Mouse (Mus musculus): Measurements from ENCODE around the gene Pnpla3. TPM values are rescaled to one million over a fixed set of nuclear protein-coding genes. Genes with fewer than 3 reads are reported as not detected.

Pnpla3 gene
- total RNA-seq, 2 experiments from 2014 or later, result 2.6 to 8.8 TPM

GRCm38 (mm10) chr15:84217969-84218782, 50.5 kb downstream of the Pnpla3 start:
- no peak for DNase-seq

DNA sequence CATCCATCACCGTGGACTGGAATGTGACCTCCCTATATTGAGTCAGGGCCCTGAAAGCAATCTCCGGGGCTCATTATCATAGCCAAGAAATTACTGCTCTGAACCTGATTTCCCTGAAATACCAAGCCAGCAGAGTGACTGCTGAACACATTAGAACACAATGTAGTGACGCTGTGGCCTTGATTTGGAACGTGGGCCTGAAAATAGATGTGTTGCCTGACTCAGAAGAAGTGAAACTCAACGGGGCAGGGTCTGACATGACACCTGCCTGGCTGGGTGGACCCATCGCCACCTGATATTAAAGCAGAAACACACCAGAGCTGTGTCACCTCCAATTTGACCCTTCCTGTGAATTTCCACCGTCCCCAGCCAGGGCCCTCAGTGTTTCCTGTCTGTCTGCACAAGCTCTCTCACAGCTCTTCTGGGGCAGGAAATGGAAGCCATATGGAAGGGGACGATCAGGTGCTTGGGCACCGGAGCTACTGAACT, 51.2 kb downstream of the Pnpla3 start:
- peak; percentile 53 to 63 for DNase-seq

GRCm38 (mm10) chr15:84221539-84221938, 53.9 kb downstream of the Pnpla3 start:
- no peak for DNase-seq

DNA sequence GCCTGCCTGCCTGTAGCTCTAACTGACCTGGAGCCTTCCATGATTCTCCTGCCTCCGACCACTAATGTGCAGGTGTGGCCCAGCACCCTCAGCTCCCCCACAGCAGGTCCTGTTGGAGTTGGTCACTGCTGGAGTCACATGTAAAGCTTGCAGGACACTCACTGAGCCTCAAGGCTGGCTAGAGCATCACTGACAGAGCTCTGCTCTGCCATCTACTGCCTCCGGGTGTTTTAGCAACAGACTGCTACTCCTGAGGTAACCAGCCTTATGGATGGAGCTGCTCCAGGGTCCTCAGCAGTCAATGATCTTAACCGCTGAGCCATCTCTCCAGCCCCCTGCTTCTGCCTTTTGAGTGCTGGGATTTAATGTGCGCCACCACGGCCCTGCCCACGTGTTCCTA, 55.8 kb downstream of the Pnpla3 start:
- peak in 1 of 2 experiments; percentile 30 for DNase-seq

DNA sequence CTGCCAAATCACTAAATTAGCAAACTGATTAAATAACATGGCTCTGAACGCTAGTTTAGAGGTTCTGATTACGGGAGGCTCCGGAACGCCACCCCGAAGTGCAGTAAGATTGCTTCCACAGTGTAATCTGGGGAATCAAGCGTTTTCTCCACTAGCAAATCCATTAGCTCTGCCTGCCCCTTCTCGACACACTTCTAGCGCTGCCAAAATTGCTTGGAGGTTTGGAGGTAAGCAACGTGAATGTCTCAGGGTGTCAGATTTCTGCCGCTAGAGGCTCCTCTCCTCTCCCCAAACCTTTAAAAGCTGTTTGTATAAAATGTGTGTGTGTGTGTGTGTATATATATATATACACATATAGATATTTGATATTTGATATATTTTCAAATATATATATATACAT, 57.1 kb downstream of the Pnpla3 start:
- DNase-seq, result no peak

DNA sequence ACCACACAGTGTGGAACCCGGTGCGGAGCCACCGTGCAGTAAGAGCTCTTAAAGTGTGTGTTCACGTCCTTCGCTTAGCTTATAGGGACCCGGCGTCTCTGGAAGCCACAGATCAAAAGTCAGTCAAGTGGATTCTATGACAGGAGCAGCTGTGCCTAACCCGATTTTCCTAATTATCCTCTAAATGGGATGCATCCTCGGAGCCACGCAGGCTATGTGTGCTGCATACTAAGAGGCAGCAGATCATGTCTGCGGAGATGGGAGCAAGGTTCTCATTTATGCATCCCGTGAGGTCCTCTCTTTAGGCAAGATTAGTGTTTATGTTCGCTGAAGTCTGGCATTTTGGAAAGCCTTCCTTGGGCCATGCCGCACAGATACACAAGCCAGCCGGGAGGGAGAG, 59.3 kb downstream of the Pnpla3 start:
- DNase-seq, result no peak

DNA sequence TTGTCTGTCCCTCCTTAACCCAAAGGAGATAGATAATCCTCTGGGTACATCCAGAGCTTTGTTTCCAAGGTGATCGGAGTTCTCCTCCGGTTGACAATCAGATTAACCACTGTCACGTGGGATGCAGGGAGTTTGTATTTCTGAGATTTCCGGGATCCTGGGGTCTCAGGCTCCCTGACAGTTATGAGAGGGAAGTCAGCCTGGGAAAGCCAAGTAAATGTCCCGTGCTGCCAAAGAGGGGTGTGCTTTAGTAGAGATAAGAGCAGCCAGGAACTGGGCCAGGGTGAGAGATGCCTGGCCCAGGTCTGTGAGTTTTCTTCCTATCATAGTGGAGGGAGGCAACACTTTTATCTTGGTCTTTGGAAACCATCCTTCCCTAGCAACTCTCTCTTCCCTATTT, 63.0 kb downstream of the Pnpla3 start:
- peak in 1 of 2 experiments; percentile 73 for DNase-seq

DNA sequence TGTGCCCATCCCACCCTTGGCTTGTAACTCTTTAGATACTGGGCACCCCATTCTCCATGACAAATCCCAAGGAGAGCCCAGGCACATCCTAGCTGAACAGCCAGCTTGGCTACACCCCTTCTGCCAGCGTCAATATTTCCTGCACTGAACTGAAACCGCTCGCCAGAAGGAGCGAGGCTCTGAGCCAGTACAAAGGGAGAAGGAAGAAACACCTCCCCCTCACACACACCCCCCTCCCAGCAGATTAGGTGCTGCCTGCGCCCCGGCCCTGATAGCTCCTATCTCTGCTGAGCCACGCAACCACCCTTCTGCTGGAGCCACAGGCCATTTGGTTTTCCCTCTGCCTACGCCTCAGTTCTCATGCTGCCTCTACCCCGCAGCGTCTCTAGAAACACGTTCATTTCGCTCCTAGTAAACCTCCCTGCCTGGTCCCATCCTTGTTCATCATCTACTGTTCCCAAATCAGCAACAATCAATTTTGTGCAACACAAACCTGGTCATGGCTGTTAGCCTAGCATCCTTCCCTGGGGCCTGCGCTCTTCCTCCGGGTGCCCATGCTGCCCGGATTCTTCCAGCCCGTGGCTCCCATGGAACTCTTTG, 63.6 kb downstream of the Pnpla3 start:
- peak; percentile 74 to 85 for DNase-seq

DNA sequence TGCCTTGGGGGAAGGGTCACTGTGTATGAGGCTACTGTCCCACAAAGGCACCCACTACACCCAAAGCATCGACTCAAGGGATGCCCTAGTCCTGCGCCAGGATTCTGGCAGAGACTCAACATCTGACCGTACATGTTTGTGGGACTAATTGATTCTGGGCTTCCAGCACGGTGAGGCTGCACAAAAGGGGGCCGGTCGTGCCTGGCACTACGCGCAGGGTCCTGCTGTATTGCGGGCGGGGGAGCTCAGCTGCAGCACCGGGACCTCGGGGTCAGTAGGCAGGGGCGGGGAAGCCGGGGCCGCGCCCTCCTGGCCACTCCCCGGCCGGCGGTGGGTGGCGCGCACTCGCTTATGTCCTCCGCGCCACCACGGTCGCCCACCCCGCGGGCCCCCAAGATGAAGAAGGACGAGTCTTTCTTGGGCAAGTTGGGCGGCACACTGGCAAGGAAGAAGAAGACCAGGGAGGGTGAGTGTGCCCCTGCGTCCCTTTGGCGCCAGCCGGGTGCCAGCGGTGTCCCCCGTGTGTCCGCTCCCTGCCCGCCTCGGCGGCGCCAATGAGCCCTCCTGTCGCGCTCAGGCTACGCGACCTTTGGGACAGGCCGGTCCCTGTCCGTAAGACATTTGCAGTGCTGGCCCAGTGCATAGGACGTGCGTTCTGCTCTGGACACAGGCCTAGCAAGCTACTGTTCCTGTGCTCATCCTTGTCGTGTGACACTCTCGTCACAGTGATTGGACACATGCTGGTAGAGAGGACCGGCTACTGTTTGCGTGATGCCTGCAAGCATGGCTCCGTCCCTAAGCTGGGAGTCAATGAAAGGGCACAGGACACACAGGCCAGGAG, 64.3 kb downstream of the Pnpla3 start, which contains the start of gene Parvb:
TSS of gene Parvb (plus strand) at position 323 of the 841 bp plus-strand sequence.
- peak; percentile 82 for DNase-seq

GRCm38 (mm10) chr15:84232609-84233008, 65.0 kb downstream of the Pnpla3 start:
- peak in 1 of 2 experiments; percentile 44 for DNase-seq

DNA sequence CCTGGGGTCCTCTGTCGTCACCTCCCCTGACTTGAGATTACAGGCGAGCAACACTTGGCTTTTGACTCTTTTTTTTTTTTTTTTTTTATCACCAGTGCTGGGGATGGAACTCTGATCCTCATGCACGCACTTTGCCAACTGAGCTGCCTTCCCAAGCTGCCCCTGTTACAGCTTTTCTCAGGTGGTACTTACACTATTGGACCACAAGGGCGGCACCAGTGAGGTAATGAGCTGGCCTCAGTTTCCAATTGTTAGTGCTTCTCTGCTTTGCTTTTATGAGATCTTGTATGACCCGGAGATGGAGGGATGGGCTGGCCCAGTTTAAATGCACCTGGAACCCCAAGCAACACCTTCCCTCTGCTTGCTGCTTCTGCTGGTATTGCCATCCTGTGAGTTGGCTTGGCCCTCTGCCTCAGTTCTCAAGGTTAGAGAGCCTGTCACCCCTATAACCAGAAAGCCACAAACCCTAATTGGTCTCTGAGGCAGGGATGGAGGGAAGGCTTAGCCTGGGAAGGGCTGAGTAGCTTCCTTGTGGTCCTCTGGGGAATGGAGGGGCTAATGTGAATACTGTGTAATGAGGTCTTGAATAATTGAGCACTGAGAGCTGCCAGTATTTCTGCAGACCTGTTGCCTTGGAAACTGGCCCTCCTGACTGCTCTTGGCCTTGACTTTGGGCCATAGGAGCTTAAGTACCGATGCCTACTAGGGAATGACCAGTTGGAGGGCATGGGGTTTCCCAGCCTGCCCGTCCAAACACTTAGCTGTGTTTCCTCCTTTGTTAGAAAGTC, 67.4 kb downstream of the Pnpla3 start:
- no peak for DNase-seq

DNA sequence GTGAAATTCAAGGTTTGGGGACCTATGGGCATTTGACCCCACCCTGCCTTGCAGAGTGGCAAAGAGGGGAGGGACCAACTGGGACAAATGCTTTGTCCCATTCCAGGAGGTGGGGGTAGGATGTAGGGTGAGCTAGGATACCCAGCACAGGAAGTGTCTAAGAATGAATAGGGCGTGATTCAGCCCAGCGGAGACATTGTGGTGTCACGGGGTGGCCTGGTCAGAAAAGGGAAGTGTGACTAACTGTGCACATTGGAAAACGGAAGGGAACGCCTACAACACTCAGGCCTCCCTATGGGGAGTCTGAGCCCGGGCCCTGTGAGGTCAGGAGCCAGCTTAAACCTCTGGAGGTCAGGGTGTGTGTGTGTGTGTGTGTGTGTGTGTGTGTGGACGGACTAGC, 68.0 kb downstream of the Pnpla3 start:
- DNase-seq, result peak; percentile 69 to 93

Small RNAs within 50 kb of the gene (microRNA-seq; reads per million reads assigned to microRNA genes)
- gene Mir6392, result 0 reads per million in 2 experiments

Other genes starting within 250 kb of the Pnpla3 start
- under 1 TPM in 1 of 2 experiments, not detected in 1; 0.08 TPM for gene Efcab6, start 102.5 kb upstream of the Pnpla3 start, total RNA-seq (2021)
- gene Sult4a1, start 62.1 kb upstream of the Pnpla3 start, total RNA-seq (2021), result under 1 TPM in 1 of 2 experiments, not detected in 1; 0.10 TPM
- gene Pnpla5, start 44.7 kb upstream of the Pnpla3 start, total RNA-seq (2021), result not detected
- gene Samm50, start 24.4 kb downstream of the Pnpla3 start, total RNA-seq (2021), result 100 to 1,000 TPM; 299 to 313 TPM
- gene Parvb, start 64.2 kb downstream of the Pnpla3 start, total RNA-seq (2021), result 100 to 1,000 TPM in 1 of 2 experiments, 10 to 100 TPM in 1; 89.9 to 103 TPM
- 1 to 10 TPM; 2.0 to 3.1 TPM for gene Parvg, start 156.2 kb downstream of the Pnpla3 start, total RNA-seq (2021)

Data from heart, adult 18-20 months (tissue).